Mouse (Mus musculus) right cerebral cortex, postnatal 14 days (tissue): Measurements from ENCODE around the gene Noa1.
A peak's percentile ranks its signal among the peaks of the same experiment; 100 is the strongest.

ENCODE experiments used
- DNase-seq: peaks from one replicate; pipeline ENCODE4 v3.0.0; 2022

Noa1 gene

DNA sequence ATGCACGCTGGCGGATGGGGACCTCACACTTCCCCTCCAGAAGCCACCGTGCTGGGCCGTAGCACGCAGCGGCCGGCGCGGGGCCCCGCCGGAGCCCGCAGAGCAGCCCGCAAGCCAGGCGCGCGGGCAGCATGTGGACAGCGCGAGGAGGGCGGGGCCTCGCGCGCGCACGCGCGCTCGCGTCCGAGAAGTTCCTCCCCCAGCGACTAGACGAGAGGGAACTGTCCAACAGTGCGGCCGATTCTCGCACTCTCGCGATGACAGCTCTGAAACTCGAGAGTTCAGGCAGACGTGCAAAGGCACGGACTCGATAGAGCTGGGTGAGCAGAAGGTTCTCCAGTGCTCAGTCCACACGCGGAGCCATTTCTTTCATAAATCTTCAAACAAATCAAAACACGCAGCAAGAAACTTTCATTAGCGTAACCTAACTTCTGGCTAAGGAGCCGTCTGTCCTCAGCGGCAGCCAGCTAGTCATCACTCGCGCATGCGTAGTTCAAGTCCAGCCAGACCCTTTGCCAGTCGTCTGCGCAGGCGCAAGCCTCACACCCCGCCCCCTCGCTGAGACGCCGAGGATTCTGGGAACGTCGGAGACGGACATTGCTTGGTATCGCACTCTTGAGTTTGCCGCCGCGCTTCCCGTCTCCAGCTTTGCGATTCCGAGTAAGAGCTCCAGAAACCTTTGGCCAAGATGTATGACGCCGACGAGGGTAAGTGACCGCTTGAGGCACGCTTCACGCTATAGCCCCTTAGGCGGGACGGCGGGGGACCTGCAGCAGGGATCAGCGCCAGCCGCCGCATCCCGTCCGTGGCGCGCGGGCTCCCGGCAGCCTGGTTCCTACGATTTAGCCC, at the start of gene Noa1, which contains the start of gene Polr2b:
Gene Noa1 (minus strand): TSS at position 161 of the 849 bp plus-strand sequence.
Gene Polr2b (plus strand): TSS at position 224 of the 849 bp plus-strand sequence.
- DNase-seq, result peak; percentile 99

DNA sequence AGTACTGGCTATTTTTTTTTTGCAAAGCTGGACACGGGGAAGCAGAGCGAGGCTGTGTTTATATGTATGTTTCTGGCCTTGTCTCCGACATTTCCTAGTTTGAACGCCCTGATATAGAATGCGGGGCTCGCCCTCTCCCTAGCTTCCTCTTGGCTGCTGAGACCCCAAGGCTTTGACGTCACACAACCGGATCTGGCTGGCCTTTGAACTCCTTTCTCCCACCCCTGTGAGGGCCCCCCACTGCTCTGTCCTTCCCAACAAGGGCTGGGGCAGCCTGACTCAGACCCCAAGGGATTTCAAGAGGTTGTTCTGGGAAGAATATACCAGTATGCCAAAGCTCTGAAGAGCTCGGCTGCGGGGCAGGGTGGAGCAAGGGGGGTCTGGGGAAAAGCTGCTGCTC, 48.5 kb upstream of the Noa1 start:
- no peak for DNase-seq

DNA sequence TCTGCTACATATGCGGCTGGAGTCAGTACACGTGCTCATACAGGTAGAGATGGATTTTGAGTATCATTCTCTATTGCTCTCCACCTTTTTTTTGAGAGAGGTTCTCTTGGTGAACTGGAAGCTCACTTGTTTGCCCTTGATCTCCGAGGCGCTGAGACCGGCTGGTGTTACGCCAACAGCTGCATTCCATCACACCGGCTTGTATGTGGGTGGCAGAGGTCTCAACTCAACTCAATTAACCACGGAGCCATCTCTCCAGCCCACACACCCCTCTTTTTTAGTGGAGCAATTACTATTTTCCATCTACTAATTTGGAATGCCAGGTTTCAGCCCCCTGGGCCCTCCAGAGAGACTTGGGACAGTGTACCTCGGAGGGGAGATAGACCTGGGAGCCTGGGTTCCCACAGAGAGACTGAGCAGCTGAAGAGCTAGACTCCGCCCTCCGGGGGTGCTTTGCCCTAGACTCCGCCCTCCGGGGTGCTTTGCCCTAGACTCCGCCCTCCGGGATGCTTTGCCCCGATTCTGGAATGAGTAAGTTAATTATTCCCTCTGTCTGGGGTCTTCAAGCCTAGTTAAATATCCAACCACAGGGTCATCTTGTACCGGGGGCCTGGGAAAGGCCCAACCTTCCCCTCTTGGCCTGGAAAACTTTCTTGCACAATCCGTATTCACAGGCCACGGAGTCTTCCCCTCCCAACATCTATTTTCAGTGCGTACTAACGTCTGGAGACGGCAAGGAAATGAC, 47.7 kb upstream of the Noa1 start:
- DNase-seq, result no peak

DNA sequence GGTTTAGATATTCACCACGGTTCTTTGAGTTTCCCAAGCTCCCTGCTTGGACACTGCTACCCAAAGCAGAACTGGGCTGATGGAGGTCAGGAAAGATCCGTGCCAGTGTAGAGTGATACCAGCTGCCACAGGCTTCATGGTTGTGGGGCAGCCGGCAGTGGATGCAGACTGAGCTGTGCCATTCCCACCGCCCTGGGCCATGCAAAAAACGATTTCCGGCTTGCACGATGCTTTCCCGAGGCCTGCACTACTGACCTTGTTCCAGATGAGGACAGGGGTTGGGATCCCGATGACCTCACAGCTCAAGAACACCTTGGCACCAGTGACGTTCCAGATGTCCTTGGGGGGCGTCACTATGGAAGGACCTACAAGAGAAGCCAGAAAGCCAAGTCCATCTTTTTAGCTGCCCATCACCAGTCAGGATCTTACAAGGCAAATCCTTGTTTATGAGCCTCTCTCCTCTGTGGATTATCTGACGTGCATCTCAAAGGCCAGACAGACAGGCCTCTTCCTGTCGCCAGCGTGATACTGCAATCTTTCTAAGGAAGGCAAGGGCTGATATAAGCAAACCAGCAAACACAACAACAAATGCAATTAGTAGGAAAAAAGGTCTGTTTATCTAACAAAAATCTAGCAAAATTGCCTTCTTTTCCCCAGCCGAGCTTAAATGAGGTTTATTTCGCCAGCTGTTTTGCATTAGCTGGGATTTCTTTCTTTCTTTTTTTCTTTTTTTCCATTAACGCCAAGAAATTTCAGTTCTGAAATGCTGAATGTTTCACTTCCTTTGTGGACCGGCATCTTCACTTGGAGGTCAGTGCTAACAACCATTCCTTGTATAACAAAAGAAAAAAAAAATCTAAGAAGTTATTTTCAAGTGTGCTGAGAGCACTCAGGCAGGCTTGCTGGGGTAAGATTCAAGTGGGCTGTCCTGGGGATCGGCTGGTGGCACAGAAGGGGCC, 45.7 kb upstream of the Noa1 start:
- DNase-seq, result no peak

DNA sequence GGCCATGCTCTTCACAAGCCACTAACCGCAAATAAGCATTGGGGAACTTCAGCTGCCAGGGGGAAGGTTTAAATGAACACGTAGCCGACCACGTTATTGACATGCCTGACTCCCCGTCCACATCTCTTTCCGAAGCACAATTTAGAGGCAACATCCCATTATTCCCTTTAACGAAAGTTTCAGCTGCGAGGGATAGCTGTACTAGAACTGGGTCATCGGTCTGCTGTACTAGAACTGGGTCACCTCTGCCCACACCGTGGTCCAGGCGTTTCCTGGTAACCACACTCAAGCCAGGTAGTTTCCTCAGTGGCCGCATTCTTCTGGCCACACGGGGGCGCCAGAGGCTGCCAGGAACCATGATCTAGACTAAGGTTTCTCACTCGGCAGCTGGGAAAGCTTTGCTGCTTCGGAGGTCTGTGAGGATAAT, 44.5 kb upstream of the Noa1 start:
- peak; percentile 87 for DNase-seq

DNA sequence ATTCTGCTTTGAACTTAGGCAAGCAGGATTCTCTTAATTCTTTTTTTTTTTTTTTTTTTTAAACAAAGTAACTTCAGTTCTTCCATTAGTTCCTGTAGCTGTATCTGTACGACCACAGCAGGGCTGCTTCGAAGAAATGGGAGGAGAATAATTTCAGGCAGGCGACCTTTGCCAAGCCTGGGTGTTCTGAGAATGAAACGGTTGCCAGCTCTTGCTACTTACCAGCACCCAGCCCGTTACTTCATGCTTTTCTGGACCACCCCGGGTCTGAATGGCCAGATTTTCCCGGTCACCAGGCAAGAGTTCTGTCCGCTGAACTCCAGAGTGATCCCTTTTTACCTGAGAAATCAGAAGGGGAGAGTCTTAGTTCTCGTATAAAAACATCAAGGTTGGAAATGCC, 41.8 kb upstream of the Noa1 start:
- DNase-seq, result no peak

DNA sequence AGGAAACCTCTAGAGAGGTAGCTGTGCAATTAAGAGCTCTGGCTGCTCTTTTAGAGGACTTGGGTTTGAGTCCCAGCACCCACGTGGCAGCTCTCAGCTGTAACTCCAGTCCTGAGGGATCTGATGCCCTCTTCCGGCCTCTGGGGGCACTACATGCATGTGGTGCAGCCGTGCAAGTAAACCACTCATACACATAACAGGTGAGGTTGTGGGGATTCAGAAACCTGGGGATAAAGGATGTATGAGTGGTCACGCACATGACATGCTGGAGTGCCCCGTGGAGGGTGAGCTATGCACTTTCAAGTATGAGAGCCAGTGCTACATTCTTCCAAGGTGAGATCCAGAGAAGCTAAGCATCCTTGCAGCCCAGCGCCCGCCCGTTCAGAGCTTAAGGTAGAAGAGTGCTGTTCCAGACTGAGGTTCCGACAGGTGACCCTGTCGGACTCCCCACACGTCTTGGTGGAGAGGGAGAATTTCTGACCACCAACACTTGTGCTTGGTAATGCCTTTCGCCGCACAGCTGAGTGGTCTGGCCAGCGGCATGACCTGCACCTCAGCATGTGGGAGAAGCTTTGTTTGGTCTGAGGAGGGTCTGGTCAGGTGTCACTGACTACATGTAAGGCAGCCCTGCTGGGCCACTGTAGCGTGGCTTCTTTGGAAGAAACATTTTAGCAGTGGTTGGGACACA, 40.2 kb upstream of the Noa1 start:
- DNase-seq, result no peak

DNA sequence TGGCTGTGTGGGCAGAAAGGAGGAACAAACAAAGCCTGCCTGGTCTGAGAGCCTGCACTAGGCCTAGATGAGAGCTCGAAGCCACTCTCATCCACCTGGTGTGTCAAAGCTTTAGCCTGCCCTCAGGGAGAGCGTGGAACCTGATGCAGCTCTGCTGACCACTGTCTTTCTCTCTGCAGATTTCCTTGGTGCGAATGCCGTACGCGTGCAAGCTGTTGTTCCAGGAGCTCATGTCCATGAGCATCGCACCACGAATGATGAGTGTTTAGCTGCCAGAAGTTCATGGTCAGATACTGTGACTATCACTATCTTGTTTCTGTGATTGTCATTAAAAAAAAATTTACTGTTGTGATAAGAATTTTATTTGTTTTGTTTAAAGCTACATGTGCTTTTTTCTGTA, 39.0 kb upstream of the Noa1 start:
- no peak for DNase-seq

DNA sequence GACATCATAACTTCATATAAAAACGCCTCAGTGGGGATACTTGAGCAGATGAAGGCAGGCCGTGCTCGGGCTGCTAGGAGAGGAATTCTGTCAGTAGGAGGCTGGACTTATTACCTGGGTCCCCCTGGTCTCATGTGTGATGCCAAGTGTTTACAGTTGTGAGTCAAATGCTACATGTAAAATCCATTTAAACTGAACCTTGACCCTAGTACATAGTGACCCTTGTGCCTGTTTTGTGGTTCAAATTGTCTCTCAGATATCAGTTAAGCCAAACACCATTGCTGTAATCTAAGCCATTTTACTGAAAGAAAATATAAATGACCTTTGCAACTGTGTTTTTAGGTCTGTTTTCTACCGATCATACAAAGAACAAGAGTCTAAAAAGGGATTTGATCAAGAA, 30.1 kb upstream of the Noa1 start:
- DNase-seq, result no peak

DNA sequence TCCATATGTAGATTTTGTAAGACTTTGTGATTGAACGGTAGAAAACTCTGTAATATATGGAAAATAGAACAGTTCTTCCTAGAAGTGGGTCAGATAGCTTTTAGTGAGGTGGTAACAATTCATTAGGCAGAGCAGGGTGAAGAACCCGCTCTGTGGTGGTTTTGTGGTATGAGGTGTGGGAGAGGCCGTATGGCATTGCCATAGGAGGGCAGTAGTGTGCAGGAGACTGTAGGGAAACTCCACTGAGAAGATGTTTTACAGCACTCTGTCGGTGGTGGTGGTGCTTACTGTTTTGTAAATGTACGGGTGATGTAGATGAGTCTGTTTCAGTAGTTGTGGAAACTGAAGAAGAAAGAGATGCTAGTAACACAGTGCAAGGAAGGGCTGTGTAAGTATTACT, 20.3 kb upstream of the Noa1 start:
- no peak for DNase-seq

DNA sequence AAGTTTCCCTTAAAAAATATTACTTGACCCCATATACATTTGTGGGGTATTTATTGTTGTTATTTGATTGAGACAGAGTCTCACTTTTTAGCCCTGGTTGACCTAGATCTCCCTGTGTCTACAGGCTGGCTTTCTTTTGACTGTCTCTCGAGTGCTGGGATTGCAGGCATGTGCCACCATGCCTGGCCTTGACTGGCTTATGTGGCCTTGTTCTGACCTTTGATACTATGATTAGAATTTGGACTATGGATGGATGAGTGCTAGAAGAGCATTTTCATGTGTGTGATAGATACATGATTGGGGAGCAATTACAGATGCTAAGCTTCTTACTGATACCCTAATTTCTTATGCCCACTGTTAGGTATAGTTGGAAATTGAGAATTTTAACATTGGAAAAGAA, 15.1 kb upstream of the Noa1 start:
- DNase-seq, result no peak

DNA sequence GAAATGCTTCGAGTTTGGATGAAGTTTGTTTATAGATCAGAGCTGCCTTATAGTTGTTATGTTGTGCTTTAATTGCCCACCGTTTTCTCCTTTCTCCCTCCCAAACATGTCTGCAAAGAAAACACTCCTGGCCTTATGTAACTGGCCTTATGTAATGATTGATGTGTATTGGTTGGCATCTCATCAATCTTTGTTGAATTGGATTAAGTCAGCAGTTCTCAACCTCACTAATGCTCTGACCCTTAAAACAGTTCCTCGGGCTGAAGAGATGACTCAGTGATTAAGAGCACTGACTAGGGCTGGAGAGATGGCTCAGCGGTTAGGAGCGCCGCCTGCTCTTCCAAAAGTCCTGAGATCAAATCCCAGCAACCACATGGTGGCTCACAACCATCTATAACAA, 5.1 kb upstream of the Noa1 start:
- DNase-seq, result no peak

DNA sequence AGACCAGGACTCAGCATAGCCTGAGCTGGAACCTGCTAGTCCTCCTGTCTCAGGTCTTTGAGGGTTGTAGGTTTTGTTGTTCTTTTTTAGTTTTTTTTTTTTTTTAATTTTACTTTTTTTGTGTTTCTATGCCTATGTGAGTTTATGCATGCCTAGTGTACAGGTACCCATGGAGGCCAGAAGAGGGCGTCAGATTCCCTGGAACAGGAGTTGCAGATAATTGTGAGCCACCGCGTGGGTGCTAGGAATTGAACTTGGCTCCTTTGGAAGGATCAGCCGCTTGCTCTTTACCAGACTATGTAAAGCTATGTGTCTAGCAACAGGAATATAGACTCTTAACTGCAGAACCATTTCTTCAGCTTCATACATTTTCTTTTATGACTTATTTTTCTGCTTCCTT, 4.3 kb upstream of the Noa1 start:
- no peak for DNase-seq

DNA sequence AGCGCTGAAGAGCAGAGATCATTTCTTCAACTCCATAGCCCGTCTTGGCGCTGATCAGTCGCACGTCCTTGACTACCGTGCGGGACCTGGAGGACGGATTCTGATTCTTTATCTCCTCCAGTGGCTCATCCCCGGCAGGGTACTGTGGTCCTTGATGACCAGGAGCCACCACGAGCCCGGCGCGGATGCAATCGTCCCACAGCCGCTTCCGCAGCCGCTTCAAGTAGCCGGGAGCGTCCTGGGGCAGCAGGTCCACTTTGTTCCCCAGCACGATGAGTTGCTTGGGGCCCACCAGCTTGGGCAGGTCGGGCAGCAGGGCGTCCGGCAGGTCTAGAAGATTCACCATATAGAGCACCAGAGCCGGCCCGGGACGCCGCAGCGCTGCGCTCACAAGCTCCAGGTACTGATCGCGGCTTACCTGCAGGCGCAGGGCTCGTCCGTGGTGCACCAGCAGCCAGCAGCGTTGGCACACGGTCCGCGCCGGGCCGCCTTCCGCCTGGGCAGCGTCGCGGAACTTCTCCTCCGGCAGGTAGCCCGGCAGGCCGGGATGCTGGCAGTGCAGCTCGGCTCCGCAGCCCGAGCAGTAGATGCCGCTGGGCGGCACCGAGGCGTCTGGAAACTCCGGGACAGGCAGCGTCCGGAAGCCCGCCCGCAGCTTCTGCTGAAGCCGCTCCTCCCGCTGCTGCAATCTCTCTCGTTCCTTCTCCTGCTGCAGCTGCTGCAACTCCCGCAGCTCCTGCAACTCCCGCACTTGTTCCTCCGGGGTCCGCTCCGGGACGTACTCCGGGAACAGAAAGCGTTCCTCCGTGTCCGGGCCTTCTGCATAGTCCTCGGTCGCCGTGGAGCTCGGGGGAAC, 605 bp downstream of the Noa1 start:
- peak; percentile 52 for DNase-seq

DNA sequence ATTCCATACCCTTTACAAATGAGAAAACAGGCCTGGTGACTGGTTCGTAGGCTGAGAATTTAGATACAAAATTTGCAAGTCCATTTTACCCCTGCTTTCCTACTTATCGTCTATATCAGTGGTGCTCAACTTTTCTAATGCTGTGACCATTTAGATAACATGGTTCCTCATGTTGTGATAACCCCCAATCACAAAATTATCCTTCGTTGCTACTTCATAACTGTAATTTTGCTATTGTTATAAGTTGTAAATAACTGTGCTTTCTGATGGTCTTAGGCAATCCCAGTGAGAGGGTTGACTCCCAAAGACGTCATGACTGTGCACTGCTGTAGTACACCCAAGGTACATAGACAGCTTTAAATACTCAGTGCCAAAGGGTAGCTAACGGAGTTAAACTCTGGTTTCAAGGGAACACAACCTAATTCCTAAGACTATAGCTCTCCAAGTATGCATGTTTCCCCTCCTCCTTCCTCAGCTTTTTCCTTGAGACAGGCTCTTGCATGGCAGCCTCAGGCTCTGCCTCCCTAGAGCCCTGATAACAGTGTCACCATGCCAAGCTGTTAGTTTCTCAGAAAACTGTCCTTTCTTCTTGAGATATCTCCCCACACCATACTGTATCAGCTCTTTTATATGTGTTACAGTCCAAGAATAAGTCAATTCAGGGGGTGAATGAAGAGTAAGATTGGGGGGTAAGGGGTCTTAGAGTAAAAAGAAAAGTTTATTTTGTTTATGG, 1.9 kb downstream of the Noa1 start:
- no peak for DNase-seq

DNA sequence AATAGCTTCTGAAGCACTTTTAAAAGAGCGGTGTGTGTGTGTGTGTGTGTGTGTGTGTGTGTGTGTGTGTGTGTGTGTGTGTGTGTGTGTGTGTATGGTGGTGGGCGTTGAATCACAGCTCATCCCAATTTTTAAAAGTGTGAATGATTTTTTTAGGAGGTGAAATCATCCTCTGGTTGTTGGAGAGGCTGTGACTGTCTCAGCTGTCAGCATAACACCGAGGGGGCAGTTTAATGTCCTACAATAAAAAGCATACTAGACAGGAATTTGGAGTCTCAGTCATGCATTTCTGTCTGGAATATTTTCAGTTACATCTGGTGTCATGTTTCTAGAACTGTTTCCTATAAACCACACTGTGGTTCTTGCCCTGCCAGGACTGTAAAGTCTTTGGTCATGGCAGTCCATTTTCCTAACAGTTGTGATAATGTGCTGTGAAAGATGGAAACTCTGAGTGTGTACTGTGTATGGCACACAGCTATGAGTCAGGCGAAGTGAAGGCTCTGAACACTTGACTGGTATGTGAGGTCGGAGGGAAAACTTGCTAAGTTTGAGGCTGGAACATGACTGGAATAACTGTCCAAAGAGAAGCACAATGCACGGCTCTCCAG, 8.5 kb downstream of the Noa1 start:
- no peak for DNase-seq

DNA sequence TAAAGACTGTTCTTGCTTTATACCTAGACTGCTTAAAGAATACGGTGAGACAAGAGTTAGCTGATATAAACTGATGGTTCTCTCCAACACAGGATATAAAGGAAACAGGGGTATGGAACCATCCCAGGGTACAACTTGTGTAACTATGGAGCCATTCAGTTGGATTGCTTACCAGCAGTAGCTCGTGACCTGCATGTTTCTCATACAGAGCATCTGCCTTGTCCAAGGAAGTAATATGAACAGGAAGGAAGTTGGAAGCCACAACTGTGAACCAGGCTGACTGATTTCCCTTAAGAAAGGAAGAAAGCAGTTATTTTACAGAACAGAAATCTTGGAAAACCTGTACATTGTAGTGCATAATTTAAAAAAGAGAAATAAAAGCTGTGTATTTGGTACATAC, 10.4 kb downstream of the Noa1 start:
- DNase-seq, result no peak

DNA sequence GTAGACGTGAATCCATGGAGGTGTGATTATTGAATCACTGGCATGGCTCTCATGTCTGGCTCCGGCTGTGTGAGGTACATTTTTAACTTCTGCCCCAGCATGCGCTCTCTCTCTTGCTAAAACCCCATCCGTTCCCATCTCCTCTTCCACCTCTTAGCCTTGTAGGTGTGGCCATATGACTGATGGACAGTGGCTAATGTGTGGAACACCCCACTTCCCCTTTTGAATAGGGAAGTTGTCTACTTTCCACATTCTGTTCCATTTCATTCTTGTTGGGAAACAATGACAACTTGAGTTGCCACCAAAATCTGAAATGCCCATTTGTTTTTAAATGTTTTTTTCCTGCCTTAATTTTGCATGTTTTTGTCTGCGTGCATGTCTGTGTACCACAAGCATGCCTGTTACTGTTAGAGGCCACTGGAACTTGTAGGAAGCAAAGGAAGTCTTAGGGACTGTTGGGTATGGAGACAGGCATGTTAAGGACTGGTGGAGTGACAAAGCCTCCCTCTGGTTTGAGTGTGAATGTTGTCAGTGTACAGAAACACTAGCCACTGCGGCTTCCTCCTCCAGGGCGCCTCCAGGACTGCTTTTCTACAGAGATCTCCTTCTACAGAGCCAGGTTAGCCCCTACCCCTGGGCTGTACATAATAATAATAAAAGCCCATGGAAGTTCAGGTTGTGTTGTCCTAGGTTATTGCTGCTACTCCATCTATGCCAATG, 16.9 kb downstream of the Noa1 start:
- DNase-seq, result no peak

DNA sequence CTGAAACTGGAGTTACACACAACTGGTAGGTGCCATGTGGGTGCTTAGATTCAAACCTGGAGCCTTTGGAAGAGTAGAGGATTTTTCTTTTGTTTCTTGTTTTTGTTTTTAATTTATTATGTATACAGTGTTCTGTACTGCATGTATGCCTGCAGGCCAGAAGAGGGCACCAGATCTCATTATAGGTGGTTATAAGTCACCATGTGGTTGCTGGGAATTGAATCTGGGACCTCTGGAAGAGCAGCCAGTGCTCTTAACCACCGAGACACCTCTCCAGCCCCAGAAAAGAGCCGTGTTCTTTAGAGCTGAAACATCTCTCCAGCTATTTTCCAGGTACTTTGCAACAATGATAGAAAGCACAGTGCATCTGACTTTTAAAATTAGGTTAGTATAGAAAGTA, 19.3 kb downstream of the Noa1 start:
- DNase-seq, result no peak

DNA sequence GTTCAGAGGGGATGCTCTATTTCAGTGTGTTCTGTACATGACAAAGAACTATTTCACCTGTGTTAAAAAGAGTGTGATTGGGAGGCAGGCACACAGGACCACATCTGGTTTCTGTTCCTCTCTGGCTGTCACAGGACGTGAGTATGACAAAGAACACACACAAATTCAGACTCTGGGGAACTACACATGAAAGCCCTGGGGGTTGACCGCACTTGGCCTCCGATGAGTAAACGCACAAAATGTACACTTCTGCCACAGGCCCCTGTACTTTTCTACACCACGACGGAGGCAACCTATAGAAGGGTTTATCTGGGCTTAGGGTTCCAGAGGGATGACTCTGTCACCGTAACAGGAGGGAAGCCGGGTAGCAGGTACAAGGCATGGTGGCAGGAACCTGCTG, 20.2 kb downstream of the Noa1 start:
- no peak for DNase-seq
